Mouse (Mus musculus) ES-E14 (cell line): Measurements from ENCODE around the gene Lsm3. TPM values are rescaled to one million over a fixed set of nuclear protein-coding genes. Genes with fewer than 3 reads are reported as not detected.

Experiments used
- DNase-seq: peaks from one replicate; pipeline ENCODE4 v3.0.0-alpha.2; 2013; ENCODE audit warnings: low read depth, low spot score
- H3K27ac ChIP-seq: 2 replicates; pipeline ENCODE4 v1.5.1; 2012; ENCODE audit warnings: low read depth, mild to moderate bottlenecking, low read length, moderate library complexity, mixed read lengths; ENCODE audit not compliant: poor library complexity, insufficient read depth, severe bottlenecking
- H3K36me3 ChIP-seq: 2 replicates; pipeline ENCODE4 v1.6.1; 2012; ENCODE audit warnings: mild to moderate bottlenecking, low read length, moderate library complexity, mixed read lengths; ENCODE audit not compliant: control insufficient read depth, poor library complexity, insufficient read depth, severe bottlenecking
- H3K4me1 ChIP-seq, 2 experiments: fragments of 150-350 bp in 1 of 2; sonication (generic) in 1 of 2; 2 replicates each; pipeline ENCODE4 v1.6.1; 2012; ENCODE audit warnings: low read length in 2 of 2, mild to moderate bottlenecking in 1 of 2, mixed read lengths in 1 of 2; ENCODE audit not compliant: control insufficient read depth in 2 of 2, insufficient read depth in 2 of 2, poor library complexity in 1 of 2
- H3K4me3 ChIP-seq, 2 experiments: fragments of 150-350 bp in 1 of 2; sonication (generic) in 1 of 2; 2 replicates each; pipeline ENCODE4 v1.5.1; 2012; ENCODE audit warnings: low read length in 2 of 2, low read depth in 1 of 2, mild to moderate bottlenecking in 1 of 2, mixed read lengths in 1 of 2; ENCODE audit not compliant: insufficient read depth in 1 of 2, poor library complexity in 1 of 2, severe bottlenecking in 1 of 2
- H3K9ac ChIP-seq: 2 replicates; pipeline ENCODE4 v1.6.1; 2012; ENCODE audit warnings: low read depth, mild to moderate bottlenecking, low read length, mixed read lengths; ENCODE audit not compliant: poor library complexity, insufficient read depth, severe bottlenecking
- H3K9me3 ChIP-seq: fragments of 150-350 bp; sonication (generic); 2 replicates; pipeline ENCODE4 v1.6.1; 2012; ENCODE audit warnings: low read depth, mild to moderate bottlenecking, low read length; ENCODE audit not compliant: control insufficient read depth, insufficient read depth
- CHD2 ChIP-seq: IDR thresholded peaks from 2 replicates; pipeline ENCODE4 v1.6.1; 2014; ENCODE audit warnings: mild to moderate bottlenecking, low read depth, low read length, inconsistent platforms
- HCFC1 ChIP-seq: IDR thresholded peaks from 2 replicates; pipeline ENCODE4 v1.6.1; 2012; ENCODE audit warnings: low read length, inconsistent platforms, borderline replicate concordance; ENCODE audit not compliant: insufficient read depth
- MAFK ChIP-seq: IDR thresholded peaks from 2 replicates; pipeline ENCODE4 v1.6.1; 2014; ENCODE audit warnings: mild to moderate bottlenecking, low read depth, low read length, inconsistent platforms; ENCODE audit not compliant: insufficient read depth
- ZC3H11A ChIP-seq: IDR thresholded peaks from 2 replicates; pipeline ENCODE4 v1.6.1; 2012; ENCODE audit warnings: low read depth, mild to moderate bottlenecking, inconsistent platforms, low read length, borderline replicate concordance
- ZNF384 ChIP-seq: IDR thresholded peaks from 2 replicates; pipeline ENCODE4 v1.6.1; 2012; ENCODE audit warnings: low read depth, low read length, inconsistent platforms
- in situ Hi-C, 2 experiments: fragments of 600-800 bp; cut with MboI; formaldehyde crosslinking; loops; one replicate each; pipeline ENCODE4 v1.15.1; 2025; ENCODE audit warnings: low sequenced_read_pairs in 2 of 2, inconsistent platforms in 1 of 2; ENCODE audit not compliant: unreplicated experiment in 2 of 2
- total RNA-seq: library from RNA; depleted of rRNA; stranded (reverse); fragments of 300-350 nt; gene quantifications from 2 replicates; pipeline ENCODE4 v1.2.3, GENCODE M21; 2012

Lsm3 gene
- total RNA-seq, 1 experiment, result 240 TPM

GRCm38 (mm10) chr6:91489872-91490271 is 25.9 kb upstream of the Lsm3 start:
- no peak overlapping the region for H3K27ac ChIP-seq
- H3K4me1 ChIP-seq, result no peaks in the 10 kb centered on the region
- in situ Hi-C loops, result no loop called here
- no peak overlapping the region for H3K4me3 ChIP-seq
- DNase-seq, result no peak
- no peak overlapping the region for H3K9ac ChIP-seq
- TF ChIP-seq ZNF384 (no peak), HCFC1 (no peak), CHD2 (no peak), MAFK (no peak), ZC3H11A (no peak)
- H3K9me3 ChIP-seq, result no peaks in the 10 kb centered on the region
- H3K36me3 ChIP-seq, result peaks cover 32% of the 10 kb centered on the region

- DNase-seq, result no peak
- no peaks in the 10 kb centered on the region for H3K4me1 ChIP-seq
- H3K9me3 ChIP-seq, result no peaks in the 10 kb centered on the region
- no peak overlapping the region for H3K4me3 ChIP-seq
- in situ Hi-C loops, result no loop called here
- no peak overlapping the region for H3K9ac ChIP-seq
- H3K27ac ChIP-seq, result no peak overlapping the region
- H3K36me3 ChIP-seq, result peaks cover 26% of the 10 kb centered on the region
- no peak for TF ChIP-seq ZNF384
- TF ChIP-seq MAFK, result no peak
- no peak for TF ChIP-seq ZC3H11A
- TF ChIP-seq CHD2, result no peak
- no peak for TF ChIP-seq HCFC1
Observed at GRCm38 (mm10) chr6:91491004-91491403, 24.7 kb upstream of the Lsm3 start.

GRCm38 (mm10) chr6:91493053-91493452 is 22.7 kb upstream of the Lsm3 start:
- TF ChIP-seq HCFC1 (no peak), CHD2 (no peak), ZC3H11A (no peak), ZNF384 (no peak), MAFK (no peak)
- no peak for DNase-seq
- Histone ChIP-seq H3K36me3 (peaks cover 16% of the 10 kb centered on the region; the same call in 1 of the 2 replicates), H3K4me3 (no peak overlapping the region), H3K4me1 (peaks cover 0 to 2% of the 10 kb centered on the region in 2 experiments; a peak in 1 of 4 replicates), H3K9ac (no peak overlapping the region), H3K9me3 (no peaks in the 10 kb centered on the region), H3K27ac (no peak overlapping the region)
- in situ Hi-C loops, result no loop called here

- in situ Hi-C loops, result no loop called here
- DNase-seq, result no peak
- peaks cover 24% of the 10 kb centered on the region for H3K36me3 ChIP-seq
- TF ChIP-seq ZNF384, result no peak
- no peak for TF ChIP-seq CHD2
- no peak for TF ChIP-seq HCFC1
- TF ChIP-seq MAFK, result no peak
- TF ChIP-seq ZC3H11A, result no peak
- H3K4me3 ChIP-seq, result no peak overlapping the region
- no peak overlapping the region for H3K9ac ChIP-seq
- H3K27ac ChIP-seq, result no peak overlapping the region
- peaks cover 0 to 2% of the 10 kb centered on the region in 2 experiments; a peak in 1 of 4 replicates for H3K4me1 ChIP-seq
- no peaks in the 10 kb centered on the region for H3K9me3 ChIP-seq
Observed at GRCm38 (mm10) chr6:91494526-91494925, 21.2 kb upstream of the Lsm3 start.

- TF ChIP-seq ZC3H11A (no peak), ZNF384 (no peak), CHD2 (no peak), MAFK (no peak), HCFC1 (no peak)
- H3K9ac ChIP-seq, result no peak overlapping the region
- in situ Hi-C loops, result no loop called here
Observed at GRCm38 (mm10) chr6:91503302-91503701, 12.4 kb upstream of the Lsm3 start.

More at GRCm38 (mm10) chr6:91503302-91503701, 12.4 kb upstream of the Lsm3 start:
- Histone ChIP-seq H3K36me3 (peaks cover 62% of the 10 kb centered on the region), H3K27ac (no peak overlapping the region), H3K9me3 (no peaks in the 10 kb centered on the region), H3K4me3 (no peak overlapping the region), H3K4me1 (no peaks in the 10 kb centered on the region)
- DNase-seq, result no peak
